Mouse (Mus musculus): ENCODE measurements around the gene Tmeff2.

GRCm38 (mm10) chr1:50970853-50971252, 70.4 kb downstream of the Tmeff2 start:
- TF ChIP-seq CTCF (IDR thresholded peaks at IDR 0.05) (no peak), EP300 (IDR thresholded peaks at IDR 0.05) (no peak)
